Mouse (Mus musculus): ENCODE results near the gene Kcnmb1. TPM values are rescaled to one million over a fixed set of nuclear protein-coding genes. Genes with fewer than 3 reads are reported as not detected.

Kcnmb1 gene
- polyA plus RNA-seq, 1 experiment from 2014 or later, result 0.18 TPM

GRCm38 (mm10) chr11:34001938-34002592 lies 39.3 kb downstream of the Kcnmb1 start:
- H3K27ac ChIP-seq (replicated peaks; ENCODE audit: low read depth, low read length), result no peak overlapping the region

GRCm38 (mm10) chr11:34002593-34002965 lies 39.8 kb downstream of the Kcnmb1 start:
- Histone ChIP-seq H3K4me3 (replicated peaks; ENCODE audit: low read depth, low read length) (no peak overlapping the region), H3K27me3 (ENCODE audit: control insufficient read depth, insufficient read depth, low read length) (no peaks in the 10 kb centered on the region), H3K36me3 (ENCODE audit: control insufficient read depth, insufficient read depth, low read length) (no peaks in the 10 kb centered on the region), H3K4me2 (ENCODE audit: low read length) (no peak overlapping the region), H3K9ac (replicated peaks; ENCODE audit: low read length) (no peak overlapping the region), H3K9me3 (ENCODE audit: control insufficient read depth, low read length) (no peaks in the 10 kb centered on the region), H3K27ac (replicated peaks; ENCODE audit: low read depth, low read length) (no peak overlapping the region), H3K4me1 (ENCODE audit: control insufficient read depth, insufficient read depth, low read length) (0 out of 2 replicates have a peak, but pooled peaks cover 5% of the 10 kb centered on the region)
- no peak for DNase-seq
- no peak for ATAC-seq (ENCODE audit: low FRiP score, low TSS enrichment)
- 82% methylated on average over 5 of the region's 5 CpGs for WGBS

More at GRCm38 (mm10) chr11:34001938-34002592, 39.3 kb downstream of the Kcnmb1 start:
- 15% methylated on average over 5 of the region's 5 CpGs for WGBS
- DNase-seq (peak; percentile 69), ATAC-seq (ENCODE audit: low FRiP score, low TSS enrichment) (no peak)
- 0 out of 2 replicates have a peak, but pooled peaks cover 5% of the 10 kb centered on the region for H3K4me1 ChIP-seq (ENCODE audit: control insufficient read depth, insufficient read depth, low read length)
- no peak overlapping the region for H3K4me2 ChIP-seq (ENCODE audit: low read length)
- H3K9me3 ChIP-seq (ENCODE audit: control insufficient read depth, low read length), result no peaks in the 10 kb centered on the region
- no peak overlapping the region for H3K9ac ChIP-seq (replicated peaks; ENCODE audit: low read length)
- no peaks in the 10 kb centered on the region for H3K36me3 ChIP-seq (ENCODE audit: control insufficient read depth, insufficient read depth, low read length)
- H3K27me3 ChIP-seq (ENCODE audit: control insufficient read depth, insufficient read depth, low read length), result no peaks in the 10 kb centered on the region
- no peak overlapping the region for H3K4me3 ChIP-seq (replicated peaks; ENCODE audit: low read depth, low read length)

GRCm38 (mm10) chr11:34007616-34008015 lies 44.8 kb downstream of the Kcnmb1 start:
- H3K9ac ChIP-seq (replicated peaks; ENCODE audit: low read length), result no peak overlapping the region
- no peaks in the 10 kb centered on the region for H3K9me3 ChIP-seq (ENCODE audit: control insufficient read depth, low read length)
- H3K4me1 ChIP-seq (ENCODE audit: control insufficient read depth, insufficient read depth, low read length), result no peaks in the 10 kb centered on the region
- no peak for ATAC-seq (ENCODE audit: low FRiP score, low TSS enrichment)
- no peaks in the 10 kb centered on the region for H3K36me3 ChIP-seq (ENCODE audit: control insufficient read depth, insufficient read depth, low read length)
- no peak overlapping the region for H3K27ac ChIP-seq (replicated peaks; ENCODE audit: low read depth, low read length)
- 94% methylated on average over 2 of the region's 2 CpGs for WGBS
- no peak for DNase-seq
- no peak overlapping the region for H3K4me2 ChIP-seq (ENCODE audit: low read length)
- no peaks in the 10 kb centered on the region for H3K27me3 ChIP-seq (ENCODE audit: control insufficient read depth, insufficient read depth, low read length)
- H3K4me3 ChIP-seq (replicated peaks; ENCODE audit: low read depth, low read length), result no peak overlapping the region

DNA sequence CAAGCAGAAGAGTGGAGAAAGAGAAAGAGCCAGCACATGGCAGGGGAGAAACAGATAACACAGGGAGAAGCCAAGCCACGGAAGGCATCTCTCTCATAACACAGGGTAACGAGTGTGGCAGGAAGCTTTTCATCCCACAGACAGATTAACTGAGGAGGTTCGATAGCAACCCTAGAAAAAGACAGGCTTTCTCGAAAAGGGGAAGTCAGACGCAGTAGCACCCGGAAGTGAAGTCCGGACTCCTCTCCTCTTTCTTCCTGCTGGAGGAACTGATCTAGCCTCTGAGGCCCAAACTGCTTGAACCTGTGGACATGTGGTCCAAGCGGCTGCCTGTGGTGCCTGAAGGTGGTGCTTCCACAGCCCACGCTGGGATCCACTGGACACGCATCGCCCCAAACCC lies 45.4 kb downstream of the Kcnmb1 start:
- no peak overlapping the region for H3K4me2 ChIP-seq (ENCODE audit: low read length)
- H3K36me3 ChIP-seq (ENCODE audit: control insufficient read depth, insufficient read depth, low read length), result no peaks in the 10 kb centered on the region
- DNase-seq, result no peak
- no peaks in the 10 kb centered on the region for H3K9me3 ChIP-seq (ENCODE audit: control insufficient read depth, low read length)
- no peak for ATAC-seq (ENCODE audit: low FRiP score, low TSS enrichment)
- no peak overlapping the region for H3K9ac ChIP-seq (replicated peaks; ENCODE audit: low read length)
- H3K4me1 ChIP-seq (ENCODE audit: control insufficient read depth, insufficient read depth, low read length), result no peaks in the 10 kb centered on the region
- H3K4me3 ChIP-seq (replicated peaks; ENCODE audit: low read depth, low read length), result no peak overlapping the region
- no peaks in the 10 kb centered on the region for H3K27me3 ChIP-seq (ENCODE audit: control insufficient read depth, insufficient read depth, low read length)
- no peak overlapping the region for H3K27ac ChIP-seq (replicated peaks; ENCODE audit: low read depth, low read length)
- 86% methylated on average over 11 of the region's 11 CpGs for WGBS

DNA sequence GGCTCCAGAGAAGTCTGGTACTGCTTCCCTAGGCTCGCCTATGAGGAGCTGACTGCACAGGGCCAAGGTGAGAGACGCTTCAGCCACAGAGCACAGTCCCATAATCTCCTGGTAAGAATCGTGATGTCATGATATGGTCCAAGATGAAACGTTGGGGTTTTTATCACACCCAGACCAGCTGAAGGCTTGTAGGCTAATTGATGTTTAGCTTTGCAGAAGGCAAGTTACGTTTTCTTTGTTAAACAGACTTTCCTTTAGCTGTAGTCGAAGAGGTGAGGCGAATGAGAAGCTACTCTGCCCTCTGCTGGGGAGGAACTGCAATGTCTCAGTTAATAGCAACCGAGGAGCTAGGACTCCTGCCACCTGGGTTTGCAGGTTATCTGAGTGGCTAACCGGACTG lies 45.9 kb downstream of the Kcnmb1 start:
- whole genome bisulfite sequencing, result 52% methylated on average over 9 of the region's 9 CpGs
- Histone ChIP-seq H3K27ac (replicated peaks; ENCODE audit: low read depth, low read length) (no peak overlapping the region), H3K9ac (replicated peaks; ENCODE audit: low read length) (no peak overlapping the region), H3K4me2 (ENCODE audit: low read length) (no peak overlapping the region), H3K36me3 (ENCODE audit: control insufficient read depth, insufficient read depth, low read length) (no peaks in the 10 kb centered on the region), H3K27me3 (ENCODE audit: control insufficient read depth, insufficient read depth, low read length) (no peaks in the 10 kb centered on the region), H3K4me1 (ENCODE audit: control insufficient read depth, insufficient read depth, low read length) (no peaks in the 10 kb centered on the region), H3K4me3 (replicated peaks; ENCODE audit: low read depth, low read length) (no peak overlapping the region), H3K9me3 (ENCODE audit: control insufficient read depth, low read length) (no peaks in the 10 kb centered on the region)
- ATAC-seq (ENCODE audit: low FRiP score, low TSS enrichment) (no peak), DNase-seq (peak; percentile 88)

GRCm38 (mm10) chr11:34009316-34010087 lies 46.7 kb downstream of the Kcnmb1 start:
- Histone ChIP-seq H3K9ac (replicated peaks; ENCODE audit: low read length) (no peak overlapping the region), H3K4me2 (ENCODE audit: low read length) (no peak overlapping the region), H3K4me3 (replicated peaks; ENCODE audit: low read depth, low read length) (no peak overlapping the region), H3K27ac (replicated peaks; ENCODE audit: low read depth, low read length) (no peak overlapping the region), H3K36me3 (ENCODE audit: control insufficient read depth, insufficient read depth, low read length) (no peaks in the 10 kb centered on the region), H3K9me3 (ENCODE audit: control insufficient read depth, low read length) (no peaks in the 10 kb centered on the region), H3K27me3 (ENCODE audit: control insufficient read depth, insufficient read depth, low read length) (no peaks in the 10 kb centered on the region), H3K4me1 (ENCODE audit: control insufficient read depth, insufficient read depth, low read length) (no peaks in the 10 kb centered on the region)
- DNase-seq (no peak), ATAC-seq (ENCODE audit: low FRiP score, low TSS enrichment) (no peak)
- WGBS, result 78% methylated on average over 12 of the region's 12 CpGs

DNA sequence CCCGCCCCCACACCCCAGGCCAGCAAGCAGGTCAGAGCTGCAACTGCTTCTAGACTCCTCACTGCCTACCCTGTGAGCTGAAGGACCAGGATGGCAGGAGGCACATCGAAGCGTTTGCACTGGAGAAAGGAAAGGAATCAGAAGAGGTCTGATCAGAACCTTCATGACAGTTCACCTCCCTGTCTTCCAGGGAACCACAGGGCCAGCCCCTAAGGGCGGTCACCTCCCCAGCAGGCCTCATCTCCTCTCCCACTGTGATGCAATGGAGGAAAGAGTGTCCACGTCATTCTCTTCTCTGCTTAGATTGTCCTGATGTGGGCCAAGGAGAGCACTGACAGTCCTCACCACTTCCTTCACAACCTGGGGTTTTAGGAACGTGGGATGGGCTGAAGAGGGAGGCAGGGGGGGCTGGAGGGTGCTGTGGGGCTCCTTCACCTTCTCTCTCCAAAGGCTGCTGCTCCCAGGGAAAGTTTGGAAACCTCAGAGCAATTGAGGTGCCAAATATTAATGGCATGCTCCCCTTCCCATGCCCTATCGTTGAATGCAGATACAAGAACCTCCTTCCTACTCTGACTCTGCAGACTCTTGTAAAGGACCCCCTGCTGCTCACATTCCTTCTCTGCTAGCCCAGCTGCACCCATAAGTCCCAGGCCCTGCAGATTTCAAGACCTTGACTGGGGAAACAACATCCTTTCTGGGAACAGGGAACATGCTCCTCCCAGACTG lies 47.5 kb downstream of the Kcnmb1 start:
- WGBS, result 77% methylated on average over 7 of the region's 7 CpGs

GRCm38 (mm10) chr11:34010859-34011172 lies 48.0 kb downstream of the Kcnmb1 start:
- no peaks in the 10 kb centered on the region for H3K36me3 ChIP-seq (ENCODE audit: control insufficient read depth, insufficient read depth, low read length)
- no peaks in the 10 kb centered on the region for H3K9me3 ChIP-seq (ENCODE audit: control insufficient read depth, low read length)
- H3K9ac ChIP-seq (replicated peaks; ENCODE audit: low read length), result no peak overlapping the region
- DNase-seq (no peak), ATAC-seq (ENCODE audit: low FRiP score, low TSS enrichment) (no peak)
- H3K27ac ChIP-seq (replicated peaks; ENCODE audit: low read depth, low read length), result no peak overlapping the region
- H3K4me2 ChIP-seq (ENCODE audit: low read length), result no peak overlapping the region
- no peak overlapping the region for H3K4me3 ChIP-seq (replicated peaks; ENCODE audit: low read depth, low read length)
- H3K27me3 ChIP-seq (ENCODE audit: control insufficient read depth, insufficient read depth, low read length), result no peaks in the 10 kb centered on the region
- H3K4me1 ChIP-seq (ENCODE audit: control insufficient read depth, insufficient read depth, low read length), result no peaks in the 10 kb centered on the region
- 83% methylated on average over 4 of the region's 4 CpGs for WGBS

More for the DNA sequence above, 47.5 kb downstream of the Kcnmb1 start:
- no peak overlapping the region for H3K9ac ChIP-seq (replicated peaks; ENCODE audit: low read length)
- no peak for ATAC-seq (ENCODE audit: low FRiP score, low TSS enrichment)
- H3K4me1 ChIP-seq (ENCODE audit: control insufficient read depth, insufficient read depth, low read length), result no peaks in the 10 kb centered on the region
- no peaks in the 10 kb centered on the region for H3K36me3 ChIP-seq (ENCODE audit: control insufficient read depth, insufficient read depth, low read length)
- H3K27ac ChIP-seq (replicated peaks; ENCODE audit: low read depth, low read length), result no peak overlapping the region
- H3K4me3 ChIP-seq (replicated peaks; ENCODE audit: low read depth, low read length), result no peak overlapping the region
- no peaks in the 10 kb centered on the region for H3K27me3 ChIP-seq (ENCODE audit: control insufficient read depth, insufficient read depth, low read length)
- no peak overlapping the region for H3K4me2 ChIP-seq (ENCODE audit: low read length)
- no peaks in the 10 kb centered on the region for H3K9me3 ChIP-seq (ENCODE audit: control insufficient read depth, low read length)
- no peak for DNase-seq
